Mouse (Mus musculus) adrenal gland, postnatal 0 days (tissue): Measurements from ENCODE around the gene Tmem86a. TPM values are rescaled to one million over a fixed set of nuclear protein-coding genes. Genes with fewer than 3 reads are reported as not detected.

ENCODE experiments used
- microRNA-seq: library from miRNA; unstranded; fragments of <30 nt; microRNA quantifications from one replicate; pipeline ENCODE4, GENCODE M21; 2016; ENCODE audit warnings: borderline replicate concordance; ENCODE audit not compliant: insufficient number of aligned reads
- polyA plus RNA-seq: library from polyadenylated mRNA; unstranded; fragments of >200 nt; fragmentation: Nextera tagmentation; extraction: Ambion mirVana; gene quantifications from 2 replicates; pipeline ENCODE4 v1.2.1, GENCODE M21; 2015

Gene Tmem86a
- polyA plus RNA-seq = 67.6 and 102 TPM in 2 replicates

DNA sequence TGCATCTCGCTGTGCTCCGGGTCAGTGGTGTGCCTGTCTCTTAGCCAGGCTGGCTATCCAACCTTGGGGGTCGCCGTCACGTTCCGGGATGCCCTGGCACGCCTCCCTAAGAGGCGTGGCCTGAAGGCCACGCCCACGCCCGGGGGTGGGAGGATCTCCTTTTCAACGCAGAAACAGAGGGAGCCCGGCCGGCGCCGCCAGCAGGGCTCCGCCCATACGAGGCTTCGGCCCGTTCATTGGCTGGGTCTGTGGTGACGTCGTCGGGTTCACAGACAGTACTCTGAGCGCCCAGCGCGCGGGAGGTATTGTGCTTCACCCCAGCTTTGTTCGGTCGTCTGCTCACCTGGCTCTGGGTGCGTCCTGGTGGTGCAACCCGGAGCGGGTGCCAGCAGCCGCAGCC, at the start of gene Tmem86a:
Gene Tmem86a, plus strand, starts transcription at position 236 of the 400 bp plus-strand sequence.

DNA sequence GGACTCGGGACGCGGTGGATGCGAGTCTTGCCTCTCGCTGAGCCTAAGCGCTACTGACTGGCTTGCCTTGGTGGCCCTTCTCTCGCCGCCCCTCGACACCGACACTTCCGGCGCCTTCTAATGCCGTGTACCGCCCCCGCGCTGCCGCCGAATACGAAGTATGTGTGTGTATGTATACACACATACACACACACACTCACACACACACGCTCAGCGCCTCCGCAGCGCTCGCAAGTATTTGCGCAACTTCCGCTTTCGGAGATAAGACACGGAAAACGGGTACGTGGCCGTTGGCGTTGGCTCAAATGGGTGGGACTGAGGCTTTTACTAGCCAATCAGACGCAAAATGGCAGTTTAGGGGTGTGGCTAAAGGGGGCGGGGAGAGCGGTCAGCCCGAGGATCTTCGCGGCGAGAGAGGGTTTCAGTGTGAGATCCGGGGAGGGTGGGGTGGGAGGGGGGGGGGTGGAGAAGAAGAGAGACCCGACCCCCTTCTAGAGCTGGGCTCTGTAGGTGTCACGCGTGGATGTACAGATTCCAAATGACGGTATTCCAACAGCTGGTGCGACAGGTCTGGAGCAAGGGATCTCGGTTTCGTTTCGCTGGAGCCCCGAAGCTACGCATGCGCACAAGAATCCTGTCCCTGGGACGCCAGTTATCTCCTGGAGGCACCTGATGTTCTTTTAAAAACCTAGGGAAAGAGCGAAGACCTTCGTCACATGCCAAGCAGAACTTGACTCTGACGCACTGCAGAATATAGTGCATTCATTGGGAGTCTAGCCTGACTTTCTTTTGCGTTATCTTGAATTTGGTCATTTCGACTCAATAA, 42.0 kb upstream of the Tmem86a start, which contains the start of gene Spty2d1:
Gene Spty2d1, minus strand, starts transcription at position 244 of the 826 bp plus-strand sequence.

Small RNA genes within 50 kb of the gene (microRNA-seq; reads per million reads assigned to microRNA genes)
- not detected for gene Mir7056

Other genes with a start within 250 kb of the Tmem86a start
- 393 and 485 TPM in 2 replicates for gene Ldha, start 209.1 kb upstream of the Tmem86a start, polyA plus RNA-seq
- gene Ldhc, start 189.4 kb upstream of the Tmem86a start, polyA plus RNA-seq = not detected in 2 replicates
- 155 and 169 TPM in 2 replicates for gene Tsg101, start 130.6 kb upstream of the Tmem86a start, polyA plus RNA-seq
- 5.2 and 8.9 TPM in 2 replicates for gene Uevld, start 92.1 kb upstream of the Tmem86a start, polyA plus RNA-seq
- gene Gm9999, start 67.0 kb upstream of the Tmem86a start, polyA plus RNA-seq = not detected in 2 replicates
- 7.1 and 9.0 TPM in 2 replicates for gene Spty2d1, start 42.2 kb upstream of the Tmem86a start, polyA plus RNA-seq
- gene Ptpn5, start 83.1 kb downstream of the Tmem86a start, polyA plus RNA-seq = 1.5 and 5.6 TPM in 2 replicates
- gene Mrgpra6, start 154.3 kb downstream of the Tmem86a start, polyA plus RNA-seq = not detected in 2 replicates
- gene Mrgpra9, start 202.2 kb downstream of the Tmem86a start, polyA plus RNA-seq = not detected in 2 replicates